Mouse (Mus musculus): ENCODE measurements around the gene Rab3a. TPM values are rescaled to one million over a fixed set of nuclear protein-coding genes. Genes with fewer than 3 reads are reported as not detected.

Gene Rab3a
- polyA plus RNA-seq, 1 experiment from 2014 or later: 3.2 TPM

DNA sequence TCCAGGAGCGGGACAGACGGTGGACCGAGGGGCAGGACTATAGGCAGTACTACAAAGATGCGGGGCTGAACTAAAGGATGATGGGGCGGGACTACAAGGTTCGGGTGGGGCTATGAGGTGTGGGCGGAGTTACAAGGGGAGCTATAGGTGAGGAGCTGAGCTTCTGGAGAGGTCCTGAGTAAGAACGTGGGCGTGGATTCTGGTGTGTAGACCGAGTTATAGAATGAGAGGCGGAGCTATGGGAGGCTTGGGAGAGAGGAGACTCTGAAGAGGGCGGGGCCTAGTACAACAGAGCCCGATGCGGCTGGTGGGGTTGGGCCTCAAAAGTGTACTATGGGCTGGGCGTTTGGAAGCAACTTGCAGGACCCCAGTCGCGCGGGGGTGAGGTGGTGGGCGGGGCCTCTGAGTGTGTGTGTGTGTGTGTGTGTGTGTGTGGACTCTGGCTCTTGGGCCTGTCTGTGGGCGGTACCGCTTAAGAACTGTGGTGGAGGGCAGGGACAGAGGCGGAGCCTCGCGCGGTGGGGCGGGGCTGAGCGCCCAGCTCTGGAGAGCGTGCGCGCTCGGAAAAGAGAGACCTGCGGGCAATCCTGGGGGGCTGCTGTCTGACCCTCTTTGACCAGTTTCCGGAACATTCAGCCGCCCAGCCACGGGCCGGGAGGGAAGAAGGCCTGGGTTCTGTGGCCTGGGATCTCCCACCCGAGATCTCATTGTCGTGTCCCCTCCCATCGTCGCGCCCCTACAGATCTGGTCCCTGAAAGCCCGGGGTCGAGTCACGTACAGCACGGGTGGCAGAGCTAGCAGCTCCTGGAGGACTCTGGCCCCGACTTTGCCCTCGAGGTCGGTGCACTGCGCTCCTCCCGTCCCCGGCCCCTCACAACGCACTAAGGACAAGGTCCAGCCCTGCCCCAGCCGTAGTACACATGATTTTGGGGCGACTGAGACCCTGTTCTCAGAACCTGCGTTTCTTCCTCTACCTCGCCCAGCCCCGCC, 42.9 kb downstream of the Rab3a start:
- TF ChIP-seq EP300 (IDR thresholded peaks at IDR 0.05; ENCODE audit: low read depth): no peak
- TF ChIP-seq CTCF (IDR thresholded peaks at IDR 0.05; ENCODE audit: low read depth): no peak
- Histone ChIP-seq H3K9ac (replicated peaks) (peak overlapping the region; percentile 56), H3K4me3 (ENCODE audit: low read depth, low read length) (peak overlapping the region; percentile 62), H3K27me3 (ENCODE audit: insufficient read depth, low read length) (peaks cover 12% of the 10 kb centered on the region), H3K4me2 (ENCODE audit: low read depth, low read length) (peak overlapping the region; percentile 93), H3K4me1 (ENCODE audit: insufficient read depth) (peaks cover 61% of the 10 kb centered on the region), H3K9me3 (ENCODE audit: low read length) (no peaks in the 10 kb centered on the region), H3K27ac (ENCODE audit: low read depth) (peak overlapping the region; percentile 92), H3K36me3 (replicated peaks; ENCODE audit: insufficient read depth, low read length) (0 out of 2 replicates have a peak, but pooled peaks cover 4% of the 10 kb centered on the region)
- DNase-seq (peak; percentile 93), ATAC-seq (peak; percentile 80)
- WGBS (ENCODE audit: insufficient replicate concordance): under 1% methylated on average over 52 of the region's 57 CpGs

DNA sequence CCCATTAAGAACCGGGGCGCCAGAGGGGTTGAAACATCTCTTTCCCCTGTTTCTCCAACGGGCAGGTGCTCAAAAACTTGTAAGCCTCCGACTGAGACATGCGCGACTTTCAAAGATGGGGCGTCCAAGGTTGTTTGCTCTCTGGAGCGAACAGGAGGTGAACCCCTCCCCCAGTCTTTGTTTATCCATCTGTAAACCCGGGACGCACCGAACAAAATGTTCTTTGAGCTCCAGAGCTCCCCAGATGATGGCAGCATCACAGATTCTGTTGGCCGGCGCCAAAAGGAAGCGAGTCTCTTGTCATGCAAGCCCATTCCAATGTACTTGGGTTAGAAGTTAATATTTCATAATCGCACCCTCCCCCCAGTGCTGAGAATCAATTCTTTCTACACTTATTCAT, 43.8 kb downstream of the Rab3a start:
- WGBS (ENCODE audit: insufficient replicate concordance): 15% methylated on average over 15 of the region's 15 CpGs

DNA sequence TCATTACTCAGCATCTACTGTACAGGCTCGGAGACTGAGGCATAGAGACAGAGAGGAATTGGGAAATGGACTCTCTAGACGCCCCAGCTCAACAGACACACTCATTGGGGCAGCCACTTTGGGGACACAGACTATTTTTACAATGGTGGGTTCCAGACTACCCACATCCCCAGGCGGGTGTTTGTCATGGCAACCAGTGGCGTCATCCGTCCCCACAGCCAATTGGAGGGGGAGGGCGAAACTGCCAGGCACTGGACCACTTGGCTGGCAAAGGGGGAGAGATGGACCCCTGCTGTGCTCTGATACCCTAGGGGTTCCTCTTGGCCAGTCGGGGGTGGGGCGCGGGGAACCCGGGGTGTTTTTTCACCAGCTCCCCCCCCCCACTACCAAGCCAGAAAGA, 46.2 kb downstream of the Rab3a start:
- DNase-seq (no peak), ATAC-seq (no peak)
- WGBS (ENCODE audit: insufficient replicate concordance): 62% methylated on average over 9 of the region's 10 CpGs
- TF ChIP-seq CTCF (IDR thresholded peaks at IDR 0.05; ENCODE audit: low read depth) (no peak), EP300 (IDR thresholded peaks at IDR 0.05; ENCODE audit: low read depth) (no peak)
- Histone ChIP-seq H3K27ac (ENCODE audit: low read depth) (0 out of 2 replicates have a peak overlapping the region, but pooled peaks have one; percentile 41), H3K4me1 (ENCODE audit: insufficient read depth) (peaks cover 71% of the 10 kb centered on the region), H3K9me3 (ENCODE audit: low read length) (no peaks in the 10 kb centered on the region), H3K4me3 (ENCODE audit: low read depth, low read length) (no peak overlapping the region), H3K9ac (replicated peaks) (no peak overlapping the region), H3K27me3 (ENCODE audit: insufficient read depth, low read length) (peaks cover 12% of the 10 kb centered on the region), H3K4me2 (ENCODE audit: low read depth, low read length) (peak overlapping the region; percentile 33; the same call in 1 of the 2 replicates), H3K36me3 (replicated peaks; ENCODE audit: insufficient read depth, low read length) (0 out of 2 replicates have a peak, but pooled peaks cover 4% of the 10 kb centered on the region)

More for the DNA sequence above, 43.8 kb downstream of the Rab3a start:
- peak overlapping the region; percentile 92 for H3K27ac ChIP-seq (ENCODE audit: low read depth)
- peaks cover 56% of the 10 kb centered on the region for H3K4me1 ChIP-seq (ENCODE audit: insufficient read depth)
- H3K4me3 ChIP-seq (ENCODE audit: low read depth, low read length): peak overlapping the region; percentile 62
- H3K27me3 ChIP-seq (ENCODE audit: insufficient read depth, low read length): peaks cover 12% of the 10 kb centered on the region
- H3K9ac ChIP-seq (replicated peaks): peak overlapping the region; percentile 56
- peak; percentile 61 for DNase-seq
- peak overlapping the region; percentile 93 for H3K4me2 ChIP-seq (ENCODE audit: low read depth, low read length)
- ATAC-seq: peak; percentile 20
- TF ChIP-seq CTCF (IDR thresholded peaks at IDR 0.05; ENCODE audit: low read depth): no peak
- peak; percentile 70 for TF ChIP-seq EP300 (IDR thresholded peaks at IDR 0.05; ENCODE audit: low read depth)
- 0 out of 2 replicates have a peak, but pooled peaks cover 4% of the 10 kb centered on the region for H3K36me3 ChIP-seq (replicated peaks; ENCODE audit: insufficient read depth, low read length)
- H3K9me3 ChIP-seq (ENCODE audit: low read length): no peaks in the 10 kb centered on the region

DNA sequence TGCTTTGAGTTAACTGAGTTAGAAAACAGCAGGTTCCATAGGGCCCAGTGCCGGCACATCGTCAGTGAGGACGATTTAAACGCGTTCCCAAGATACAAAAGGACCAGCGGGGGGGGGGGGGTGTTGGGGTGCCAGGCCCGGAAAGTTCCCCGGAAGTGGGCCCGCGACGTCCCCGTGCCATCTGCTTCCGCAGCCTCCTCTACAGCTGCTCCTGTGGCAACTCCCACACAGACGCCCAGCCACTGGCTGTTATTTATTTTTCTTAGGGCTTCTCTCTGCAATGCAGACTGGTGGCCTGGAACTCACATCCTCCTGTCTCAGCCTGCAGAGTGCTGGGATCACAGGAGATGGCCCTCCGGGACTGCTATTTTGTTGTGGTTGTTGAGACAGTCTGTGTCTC, 46.7 kb downstream of the Rab3a start:
- Histone ChIP-seq H3K27me3 (ENCODE audit: insufficient read depth, low read length) (peaks cover 12% of the 10 kb centered on the region), H3K4me3 (ENCODE audit: low read depth, low read length) (no peak overlapping the region), H3K9me3 (ENCODE audit: low read length) (no peaks in the 10 kb centered on the region), H3K36me3 (replicated peaks; ENCODE audit: insufficient read depth, low read length) (0 out of 2 replicates have a peak, but pooled peaks cover 4% of the 10 kb centered on the region), H3K27ac (ENCODE audit: low read depth) (0 out of 2 replicates have a peak overlapping the region, but pooled peaks have one; percentile 41), H3K9ac (replicated peaks) (no peak overlapping the region), H3K4me1 (ENCODE audit: insufficient read depth) (peaks cover 70% of the 10 kb centered on the region), H3K4me2 (ENCODE audit: low read depth, low read length) (peak overlapping the region; percentile 33)
- 25% methylated on average over 15 of the region's 15 CpGs for WGBS (ENCODE audit: insufficient replicate concordance)
- DNase-seq (no peak), ATAC-seq (no peak)
- no peak for TF ChIP-seq CTCF (IDR thresholded peaks at IDR 0.05; ENCODE audit: low read depth)
- no peak for TF ChIP-seq EP300 (IDR thresholded peaks at IDR 0.05; ENCODE audit: low read depth)

DNA sequence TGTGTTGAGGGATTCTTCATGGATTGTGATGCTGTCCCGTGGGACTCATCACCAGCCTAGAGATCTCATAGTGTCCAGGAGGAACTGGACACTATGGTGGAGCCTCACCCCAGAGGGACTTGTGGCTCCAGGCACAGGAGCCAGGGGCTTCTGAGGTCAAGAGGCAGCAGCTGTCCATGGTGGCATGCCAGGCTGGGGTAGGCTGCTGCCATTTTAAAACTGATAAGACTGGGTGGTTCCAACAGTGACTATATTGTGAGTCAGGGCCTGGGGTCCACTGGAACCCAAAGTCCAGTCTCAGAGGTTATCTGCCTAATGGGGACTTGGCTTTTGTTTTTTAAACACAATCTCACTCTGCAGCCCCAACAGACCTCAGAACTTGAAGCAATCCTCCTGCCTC, 47.4 kb downstream of the Rab3a start:
- no peak overlapping the region for H3K9ac ChIP-seq (replicated peaks)
- DNase-seq (no peak), ATAC-seq (no peak)
- H3K4me2 ChIP-seq (ENCODE audit: low read depth, low read length): no peak overlapping the region
- TF ChIP-seq EP300 (IDR thresholded peaks at IDR 0.05; ENCODE audit: low read depth): no peak
- no peak for TF ChIP-seq CTCF (IDR thresholded peaks at IDR 0.05; ENCODE audit: low read depth)
- WGBS (ENCODE audit: insufficient replicate concordance): 55% methylated on average over 1 of the region's 1 CpGs
- H3K9me3 ChIP-seq (ENCODE audit: low read length): no peaks in the 10 kb centered on the region
- no peak overlapping the region for H3K27ac ChIP-seq (ENCODE audit: low read depth)
- H3K27me3 ChIP-seq (ENCODE audit: insufficient read depth, low read length): peaks cover 12% of the 10 kb centered on the region
- 0 out of 2 replicates have a peak, but pooled peaks cover 4% of the 10 kb centered on the region for H3K36me3 ChIP-seq (replicated peaks; ENCODE audit: insufficient read depth, low read length)
- H3K4me3 ChIP-seq (ENCODE audit: low read depth, low read length): no peak overlapping the region
- peaks cover 69% of the 10 kb centered on the region for H3K4me1 ChIP-seq (ENCODE audit: insufficient read depth)

Data from liver, postnatal 0 days (tissue).